Mouse (Mus musculus): Measurements from ENCODE around the gene Dcaf6. TPM values are rescaled to one million over a fixed set of nuclear protein-coding genes. Genes with fewer than 3 reads are reported as not detected.

Dcaf6 gene
- polyA plus RNA-seq (2012; rRNA removed) = 156 and 161 TPM in 2 replicates

- Histone ChIP-seq H3K4me3 (ENCODE audit: control insufficient read depth, low read depth, low read length) (peak within 1 kb of the TSS; percentile 94), H3K27me3 (ENCODE audit: control insufficient read depth, insufficient read depth, low read length) (no peaks in the 10 kb centered on the region)
These were observed at the start of gene Dcaf6, which contains the start of gene Mpc2 for GRCm38 (mm10) chr1:165460360-165460800. TSS of gene Dcaf6 (minus strand) at chr1:165460475. TSS of gene Mpc2 (plus strand) at chr1:165460637.

GRCm38 (mm10) chr1:165506303-165506702 is 46.0 kb upstream of the Dcaf6 start:
- TF ChIP-seq POLR2A (IDR thresholded peaks at IDR 0.05; ENCODE audit: control insufficient read depth, low read depth, low read length) (no peak), CTCF (IDR thresholded peaks at IDR 0.05; ENCODE audit: control insufficient read depth, insufficient read depth, insufficient replicate concordance, low read depth, low read length) (no peak)
- Histone ChIP-seq H3K27ac (ENCODE audit: control insufficient read depth, insufficient read depth, low read depth, low read length) (no peak overlapping the region), H3K36me3 (ENCODE audit: control insufficient read depth, insufficient read depth, low read length) (no peaks in the 10 kb centered on the region), H3K27me3 (ENCODE audit: control insufficient read depth, insufficient read depth, low read length) (no peaks in the 10 kb centered on the region), H3K4me3 (ENCODE audit: control insufficient read depth, low read depth, low read length) (no peak overlapping the region), H3K4me1 (ENCODE audit: control insufficient read depth, insufficient read depth, low read length) (no peaks in the 10 kb centered on the region)

More at GRCm38 (mm10) chr1:165460360-165460800, at the start of gene Dcaf6, which contains the start of gene Mpc2:
- Histone ChIP-seq H3K27ac (ENCODE audit: control insufficient read depth, insufficient read depth, low read depth, low read length) (peak within 1 kb of the TSS; percentile 95), H3K36me3 (ENCODE audit: control insufficient read depth, insufficient read depth, low read length) (no peaks in the 10 kb centered on the region), H3K4me1 (ENCODE audit: control insufficient read depth, insufficient read depth, low read length) (peaks cover 2% of the 10 kb centered on the region)
- TF ChIP-seq CTCF (IDR thresholded peaks at IDR 0.05; ENCODE audit: control insufficient read depth, insufficient read depth, insufficient replicate concordance, low read depth, low read length) (no peak), POLR2A (IDR thresholded peaks at IDR 0.05; ENCODE audit: control insufficient read depth, low read depth, low read length) (peak; percentile 90)

- Histone ChIP-seq H3K4me3 (ENCODE audit: control insufficient read depth, low read depth, low read length) (no peak overlapping the region), H3K27ac (ENCODE audit: control insufficient read depth, insufficient read depth, low read depth, low read length) (no peak overlapping the region), H3K36me3 (ENCODE audit: control insufficient read depth, insufficient read depth, low read length) (no peaks in the 10 kb centered on the region), H3K27me3 (ENCODE audit: control insufficient read depth, insufficient read depth, low read length) (no peaks in the 10 kb centered on the region), H3K4me1 (ENCODE audit: control insufficient read depth, insufficient read depth, low read length) (no peaks in the 10 kb centered on the region)
- TF ChIP-seq CTCF (IDR thresholded peaks at IDR 0.05; ENCODE audit: control insufficient read depth, insufficient read depth, insufficient replicate concordance, low read depth, low read length) (peak; percentile 28; the same call in 1 of the 2 replicates), POLR2A (IDR thresholded peaks at IDR 0.05; ENCODE audit: control insufficient read depth, low read depth, low read length) (no peak)
These were observed 43.2 kb upstream of the Dcaf6 start for GRCm38 (mm10) chr1:165503307-165504024.

GRCm38 (mm10) chr1:165498856-165499255 is 38.6 kb upstream of the Dcaf6 start:
- Histone ChIP-seq H3K4me3 (ENCODE audit: control insufficient read depth, low read depth, low read length) (no peak overlapping the region), H3K27me3 (ENCODE audit: control insufficient read depth, insufficient read depth, low read length) (no peaks in the 10 kb centered on the region), H3K27ac (ENCODE audit: control insufficient read depth, insufficient read depth, low read depth, low read length) (no peak overlapping the region), H3K4me1 (ENCODE audit: control insufficient read depth, insufficient read depth, low read length) (no peaks in the 10 kb centered on the region), H3K36me3 (ENCODE audit: control insufficient read depth, insufficient read depth, low read length) (no peaks in the 10 kb centered on the region)
- TF ChIP-seq CTCF (IDR thresholded peaks at IDR 0.05; ENCODE audit: control insufficient read depth, insufficient read depth, insufficient replicate concordance, low read depth, low read length) (no peak), POLR2A (IDR thresholded peaks at IDR 0.05; ENCODE audit: control insufficient read depth, low read depth, low read length) (no peak)

GRCm38 (mm10) chr1:165489197-165489596 is 28.9 kb upstream of the Dcaf6 start:
- Histone ChIP-seq H3K27ac (ENCODE audit: control insufficient read depth, insufficient read depth, low read depth, low read length) (no peak overlapping the region), H3K4me1 (ENCODE audit: control insufficient read depth, insufficient read depth, low read length) (peaks cover 2% of the 10 kb centered on the region; the same call in 1 of the 2 replicates), H3K4me3 (ENCODE audit: control insufficient read depth, low read depth, low read length) (no peak overlapping the region), H3K27me3 (ENCODE audit: control insufficient read depth, insufficient read depth, low read length) (no peaks in the 10 kb centered on the region), H3K36me3 (ENCODE audit: control insufficient read depth, insufficient read depth, low read length) (peaks cover 3% of the 10 kb centered on the region; the same call in 1 of the 2 replicates)
- TF ChIP-seq CTCF (IDR thresholded peaks at IDR 0.05; ENCODE audit: control insufficient read depth, insufficient read depth, insufficient replicate concordance, low read depth, low read length) (no peak), POLR2A (IDR thresholded peaks at IDR 0.05; ENCODE audit: control insufficient read depth, low read depth, low read length) (no peak)

GRCm38 (mm10) chr1:165486108-165486507 is 25.8 kb upstream of the Dcaf6 start:
- peak overlapping the region; percentile 81 for H3K4me3 ChIP-seq (ENCODE audit: control insufficient read depth, low read depth, low read length)
- H3K36me3 ChIP-seq (ENCODE audit: control insufficient read depth, insufficient read depth, low read length) = peaks cover 3% of the 10 kb centered on the region; the same call in 1 of the 2 replicates
- no peaks in the 10 kb centered on the region for H3K27me3 ChIP-seq (ENCODE audit: control insufficient read depth, insufficient read depth, low read length)
- peaks cover 2% of the 10 kb centered on the region; the same call in 1 of the 2 replicates for H3K4me1 ChIP-seq (ENCODE audit: control insufficient read depth, insufficient read depth, low read length)
- no peak for TF ChIP-seq POLR2A (IDR thresholded peaks at IDR 0.05; ENCODE audit: control insufficient read depth, low read depth, low read length)
- TF ChIP-seq CTCF (IDR thresholded peaks at IDR 0.05; ENCODE audit: control insufficient read depth, insufficient read depth, insufficient replicate concordance, low read depth, low read length) = no peak
- H3K27ac ChIP-seq (ENCODE audit: control insufficient read depth, insufficient read depth, low read depth, low read length) = peak overlapping the region; percentile 32; the same call in 1 of the 2 replicates

- Histone ChIP-seq H3K27ac (ENCODE audit: control insufficient read depth, insufficient read depth, low read depth, low read length) (peak within 1 kb of the TSS; percentile 93), H3K36me3 (ENCODE audit: control insufficient read depth, insufficient read depth, low read length) (peaks cover 3% of the 10 kb centered on the region; the same call in 1 of the 2 replicates), H3K4me3 (ENCODE audit: control insufficient read depth, low read depth, low read length) (peak within 1 kb of the TSS; percentile 81), H3K27me3 (ENCODE audit: control insufficient read depth, insufficient read depth, low read length) (no peaks in the 10 kb centered on the region), H3K4me1 (ENCODE audit: control insufficient read depth, insufficient read depth, low read length) (peaks cover 2% of the 10 kb centered on the region; the same call in 1 of the 2 replicates)
- TF ChIP-seq POLR2A (IDR thresholded peaks at IDR 0.05; ENCODE audit: control insufficient read depth, low read depth, low read length) (peak; percentile 73; the same call in 1 of the 2 replicates), CTCF (IDR thresholded peaks at IDR 0.05; ENCODE audit: control insufficient read depth, insufficient read depth, insufficient replicate concordance, low read depth, low read length) (no peak)
These were observed 24.5 kb upstream of the Dcaf6 start, which contains the start of gene Adcy10 for GRCm38 (mm10) chr1:165484688-165485233. TSS of gene Adcy10 (plus strand) at chr1:165485183.
